Mouse (Mus musculus): ENCODE results near the gene Gm20388. TPM values are rescaled to one million over a fixed set of nuclear protein-coding genes. Genes with fewer than 3 reads are reported as not detected.

The Gm20388 gene
- polyA plus RNA-seq, 1 experiment from 2014 or later, result 7.4 TPM

DNA sequence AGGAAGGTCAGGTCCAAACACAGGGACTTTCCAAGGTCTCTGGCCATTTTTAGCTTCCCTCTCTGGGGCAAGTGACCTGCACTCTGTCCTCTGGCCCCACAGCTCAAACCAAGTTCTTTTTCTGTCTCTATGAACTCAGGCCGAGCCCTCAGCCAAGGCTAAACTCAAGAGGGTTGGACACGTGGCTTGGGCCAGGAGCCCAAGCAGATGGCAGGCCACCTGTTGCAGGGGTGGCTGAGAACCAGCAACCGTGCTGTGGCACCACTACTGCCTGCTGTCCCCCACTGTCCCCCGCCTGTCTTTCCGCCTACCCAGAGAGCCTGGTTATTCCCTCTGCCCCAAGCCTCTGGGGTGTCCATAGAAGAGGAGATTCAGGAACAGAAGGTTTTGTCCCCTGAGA, 303.3 kb downstream of the Gm20388 start:
- H3K4me1 ChIP-seq (ENCODE audit: control insufficient read depth, insufficient read depth, low read length), result peaks cover 36% of the 10 kb centered on the region
- no peak for ATAC-seq (ENCODE audit: insufficient read depth, low FRiP score)
- no peak overlapping the region for H3K4me2 ChIP-seq (ENCODE audit: low read depth, low read length)
- H3K36me3 ChIP-seq (ENCODE audit: control insufficient read depth, insufficient read depth, low read length), result no peaks in the 10 kb centered on the region
- no peak overlapping the region for H3K4me3 ChIP-seq (replicated peaks; ENCODE audit: low read length)
- no peak overlapping the region for H3K27ac ChIP-seq (ENCODE audit: low read length)
- no peaks in the 10 kb centered on the region for H3K27me3 ChIP-seq (ENCODE audit: control insufficient read depth, insufficient read depth, low read length)
- no peak overlapping the region for H3K9ac ChIP-seq (ENCODE audit: low read length)
- no peaks in the 10 kb centered on the region for H3K9me3 ChIP-seq (replicated peaks; ENCODE audit: control insufficient read depth, low read length)
- 80% methylated on average over 5 of the region's 5 CpGs for WGBS

- H3K9ac ChIP-seq (ENCODE audit: low read length), result 0 out of 2 replicates have a peak overlapping the region, but pooled peaks have one; percentile 19
- no peak overlapping the region for H3K4me2 ChIP-seq (ENCODE audit: low read depth, low read length)
- no peak overlapping the region for H3K4me3 ChIP-seq (replicated peaks; ENCODE audit: low read length)
- ATAC-seq (ENCODE audit: insufficient read depth, low FRiP score), result no peak
- no peaks in the 10 kb centered on the region for H3K36me3 ChIP-seq (ENCODE audit: control insufficient read depth, insufficient read depth, low read length)
- peaks cover 33% of the 10 kb centered on the region for H3K4me1 ChIP-seq (ENCODE audit: control insufficient read depth, insufficient read depth, low read length)
- peak overlapping the region; percentile 55 for H3K27ac ChIP-seq (ENCODE audit: low read length)
- no peaks in the 10 kb centered on the region for H3K27me3 ChIP-seq (ENCODE audit: control insufficient read depth, insufficient read depth, low read length)
- WGBS, result 44% methylated on average over 7 of the region's 7 CpGs
- no peaks in the 10 kb centered on the region for H3K9me3 ChIP-seq (replicated peaks; ENCODE audit: control insufficient read depth, low read length)
Observed at GRCm38 (mm10) chr8:120215416-120216141, 304.9 kb downstream of the Gm20388 start.

- no peaks in the 10 kb centered on the region for H3K9me3 ChIP-seq (replicated peaks; ENCODE audit: control insufficient read depth, low read length)
- H3K4me3 ChIP-seq (replicated peaks; ENCODE audit: low read length), result no peak overlapping the region
- WGBS, result 14% methylated on average over 13 of the region's 13 CpGs
- H3K27ac ChIP-seq (ENCODE audit: low read length), result peak overlapping the region; percentile 85
- peak overlapping the region; percentile 31; the same call in 1 of the 2 replicates for H3K9ac ChIP-seq (ENCODE audit: low read length)
- no peak overlapping the region for H3K4me2 ChIP-seq (ENCODE audit: low read depth, low read length)
- no peaks in the 10 kb centered on the region for H3K27me3 ChIP-seq (ENCODE audit: control insufficient read depth, insufficient read depth, low read length)
- peaks cover 25% of the 10 kb centered on the region for H3K4me1 ChIP-seq (ENCODE audit: control insufficient read depth, insufficient read depth, low read length)
- peak; percentile 88 for ATAC-seq (ENCODE audit: insufficient read depth, low FRiP score)
- no peaks in the 10 kb centered on the region for H3K36me3 ChIP-seq (ENCODE audit: control insufficient read depth, insufficient read depth, low read length)
Observed at GRCm38 (mm10) chr8:120216855-120217830, 306.5 kb downstream of the Gm20388 start.

- Histone ChIP-seq H3K4me3 (replicated peaks; ENCODE audit: low read length) (no peak overlapping the region), H3K4me2 (ENCODE audit: low read depth, low read length) (no peak overlapping the region), H3K27ac (ENCODE audit: low read length) (no peak overlapping the region), H3K9me3 (replicated peaks; ENCODE audit: control insufficient read depth, low read length) (no peaks in the 10 kb centered on the region), H3K9ac (ENCODE audit: low read length) (no peak overlapping the region), H3K4me1 (ENCODE audit: control insufficient read depth, insufficient read depth, low read length) (peaks cover 26% of the 10 kb centered on the region), H3K27me3 (ENCODE audit: control insufficient read depth, insufficient read depth, low read length) (no peaks in the 10 kb centered on the region), H3K36me3 (ENCODE audit: control insufficient read depth, insufficient read depth, low read length) (no peaks in the 10 kb centered on the region)
- WGBS, result 38% methylated on average over 11 of the region's 11 CpGs
- no peak for ATAC-seq (ENCODE audit: insufficient read depth, low FRiP score)
Observed at GRCm38 (mm10) chr8:120222548-120222947, 311.9 kb downstream of the Gm20388 start.

GRCm38 (mm10) chr8:120224521-120225420, 314.1 kb downstream of the Gm20388 start:
- Histone ChIP-seq H3K4me1 (ENCODE audit: control insufficient read depth, insufficient read depth, low read length) (peaks cover 34% of the 10 kb centered on the region), H3K27ac (ENCODE audit: low read length) (peak overlapping the region; percentile 29; the same call in 1 of the 2 replicates), H3K36me3 (ENCODE audit: control insufficient read depth, insufficient read depth, low read length) (no peaks in the 10 kb centered on the region), H3K9me3 (replicated peaks; ENCODE audit: control insufficient read depth, low read length) (no peaks in the 10 kb centered on the region), H3K9ac (ENCODE audit: low read length) (0 out of 2 replicates have a peak overlapping the region, but pooled peaks have one; percentile 23), H3K4me3 (replicated peaks; ENCODE audit: low read length) (no peak overlapping the region), H3K27me3 (ENCODE audit: control insufficient read depth, insufficient read depth, low read length) (no peaks in the 10 kb centered on the region), H3K4me2 (ENCODE audit: low read depth, low read length) (no peak overlapping the region)
- no peak for ATAC-seq (ENCODE audit: insufficient read depth, low FRiP score)
- WGBS, result 48% methylated on average over 11 of the region's 11 CpGs

DNA sequence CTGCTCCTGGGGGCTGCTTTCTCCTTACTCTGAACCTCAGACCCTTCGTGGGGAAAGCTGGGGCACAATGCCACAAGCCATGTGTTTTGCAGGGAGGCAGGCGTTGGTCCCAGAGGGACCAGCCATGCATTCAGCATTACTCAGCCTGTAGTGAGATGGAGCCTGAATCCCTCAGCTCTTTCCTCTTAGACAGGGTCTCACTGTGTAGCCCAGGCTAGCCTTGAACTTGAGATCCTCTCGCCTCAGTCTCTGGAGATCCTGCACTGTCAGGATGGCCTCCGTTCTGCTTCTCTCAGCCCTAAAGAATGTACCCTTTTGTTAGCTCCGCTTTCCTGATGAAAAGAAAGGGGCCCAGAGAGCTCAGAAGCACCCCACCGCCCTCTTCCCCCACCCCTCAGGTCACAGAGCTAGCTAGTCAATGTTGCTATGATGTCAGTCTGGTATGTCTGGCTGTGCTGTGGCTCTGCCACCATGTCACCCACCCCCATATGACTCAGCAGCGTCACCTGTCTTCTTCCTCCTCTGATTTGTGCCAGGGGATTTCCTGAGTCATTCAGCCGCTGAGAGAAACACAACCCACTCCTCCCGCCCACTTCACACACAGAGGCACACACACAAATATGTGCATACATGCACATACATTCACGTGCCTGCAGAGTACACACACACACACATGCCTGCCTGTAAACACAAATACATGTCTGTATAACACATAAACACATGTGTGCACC, 314.9 kb downstream of the Gm20388 start:
- Histone ChIP-seq H3K4me3 (replicated peaks; ENCODE audit: low read length) (no peak overlapping the region), H3K36me3 (ENCODE audit: control insufficient read depth, insufficient read depth, low read length) (no peaks in the 10 kb centered on the region), H3K9ac (ENCODE audit: low read length) (0 out of 2 replicates have a peak overlapping the region, but pooled peaks have one; percentile 23), H3K27ac (ENCODE audit: low read length) (peak overlapping the region; percentile 29; the same call in 1 of the 2 replicates), H3K27me3 (ENCODE audit: control insufficient read depth, insufficient read depth, low read length) (no peaks in the 10 kb centered on the region), H3K4me1 (ENCODE audit: control insufficient read depth, insufficient read depth, low read length) (peaks cover 40% of the 10 kb centered on the region), H3K9me3 (replicated peaks; ENCODE audit: control insufficient read depth, low read length) (no peaks in the 10 kb centered on the region), H3K4me2 (ENCODE audit: low read depth, low read length) (no peak overlapping the region)
- ATAC-seq (ENCODE audit: insufficient read depth, low FRiP score), result no peak
- WGBS, result 48% methylated on average over 10 of the region's 10 CpGs

DNA sequence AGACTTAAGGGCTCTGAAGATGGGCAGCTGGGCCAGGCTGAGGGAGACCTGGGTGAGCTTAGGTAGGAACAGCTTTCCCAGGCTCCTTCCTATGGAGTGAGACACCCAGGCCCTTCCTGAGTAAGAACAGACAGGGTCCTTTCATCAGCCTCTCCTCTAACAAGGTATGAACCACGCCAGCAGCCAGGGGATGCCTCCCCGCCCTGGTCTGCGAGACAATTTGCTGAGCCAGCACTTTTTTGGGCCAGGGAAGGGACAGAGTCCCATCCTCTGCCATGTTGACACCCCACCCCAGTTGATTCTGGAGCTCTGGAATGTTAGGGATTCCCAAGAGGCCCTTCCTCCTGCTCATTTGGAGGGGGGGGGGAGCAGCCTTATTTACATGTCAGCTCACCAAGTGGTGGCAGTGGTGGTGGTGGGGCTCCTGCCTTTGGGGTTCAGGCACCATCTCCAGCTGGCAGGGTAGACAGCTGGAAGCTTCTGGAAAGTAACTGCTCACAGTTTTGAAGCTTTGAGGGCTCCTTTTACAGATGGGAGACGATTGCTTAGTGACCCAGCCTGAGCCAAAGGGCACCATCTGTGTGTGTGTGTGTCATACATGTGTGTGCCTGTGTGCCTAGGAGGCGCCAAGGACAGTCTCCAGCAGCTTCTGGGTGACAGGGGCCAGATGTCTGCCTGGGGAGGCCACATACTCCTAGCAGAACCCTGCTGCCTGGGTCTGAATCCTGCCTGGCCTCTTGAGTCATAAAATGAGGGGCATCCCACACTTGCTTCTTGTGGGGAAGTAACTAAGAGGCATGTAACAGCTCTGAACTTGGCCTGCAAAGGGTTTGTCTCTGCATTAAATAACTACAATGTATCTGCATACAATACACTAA, 316.3 kb downstream of the Gm20388 start:
- Histone ChIP-seq H3K4me2 (ENCODE audit: low read depth, low read length) (peak overlapping the region; percentile 92), H3K9ac (ENCODE audit: low read length) (peak overlapping the region; percentile 4; the same call in 1 of the 2 replicates), H3K4me3 (replicated peaks; ENCODE audit: low read length) (peak overlapping the region; percentile 63; the same call in 1 of the 2 replicates), H3K27ac (ENCODE audit: low read length) (peak overlapping the region; percentile 82), H3K27me3 (ENCODE audit: control insufficient read depth, insufficient read depth, low read length) (no peaks in the 10 kb centered on the region), H3K4me1 (ENCODE audit: control insufficient read depth, insufficient read depth, low read length) (peaks cover 54% of the 10 kb centered on the region), H3K36me3 (ENCODE audit: control insufficient read depth, insufficient read depth, low read length) (no peaks in the 10 kb centered on the region), H3K9me3 (replicated peaks; ENCODE audit: control insufficient read depth, low read length) (no peaks in the 10 kb centered on the region)
- WGBS, result 44% methylated on average over 5 of the region's 5 CpGs
- no peak for ATAC-seq (ENCODE audit: insufficient read depth, low FRiP score)
